Mouse (Mus musculus) olfactory bulb, adult 2 months (tissue): ENCODE results near the gene Nhlrc3. TPM values are rescaled to one million over a fixed set of nuclear protein-coding genes. Genes with fewer than 3 reads are reported as not detected.

Experiments used
- H3K27ac ChIP-seq: fragments of 200-500 bp; 2 replicates; pipeline ENCODE4 v1.5.1; 2012; ENCODE audit warnings: low read depth, low read length; ENCODE audit not compliant: insufficient read depth
- H3K4me1 ChIP-seq: fragments of 200-500 bp; 2 replicates; pipeline ENCODE4 v1.6.1; 2012; ENCODE audit warnings: low read length; ENCODE audit not compliant: control insufficient read depth, insufficient read depth
- H3K4me3 ChIP-seq: fragments of 200-500 bp; 2 replicates; pipeline ENCODE4 v1.5.1; 2012; ENCODE audit warnings: mild to moderate bottlenecking, low read depth, low read length, moderate library complexity; ENCODE audit not compliant: insufficient read depth
- CTCF ChIP-seq: fragments of 200-500 bp; IDR thresholded peaks from 2 replicates; pipeline ENCODE4 v1.5.1; 2012; ENCODE audit warnings: low read depth, mild to moderate bottlenecking, low read length, moderate library complexity; ENCODE audit not compliant: insufficient read depth
- POLR2A ChIP-seq: fragments of 200-500 bp; IDR thresholded peaks from 2 replicates; pipeline ENCODE4 v1.6.1; 2012; ENCODE audit warnings: mild to moderate bottlenecking, low read depth, low read length, moderate library complexity; ENCODE audit not compliant: insufficient read depth
- WGBS: fragments of 180-500 bp; shearing (Covaris S2); methylation state at CpG from one replicate; pipeline ENCODE4 v1.1.7; 2018; 5-methylcytosine and 5-hydroxymethylcytosine counted together
- polyA plus RNA-seq: library from polyadenylated mRNA; stranded (reverse); fragments of >200 nt; gene quantifications from 2 replicates; pipeline ENCODE4 v1.2.4, GENCODE M21; 2012; ENCODE audit warnings: low replicate concordance; ENCODE audit not compliant: missing spikeins, insufficient read depth, insufficient read length

Gene Nhlrc3
- polyA plus RNA-seq, 1 experiment, result not detected

DNA sequence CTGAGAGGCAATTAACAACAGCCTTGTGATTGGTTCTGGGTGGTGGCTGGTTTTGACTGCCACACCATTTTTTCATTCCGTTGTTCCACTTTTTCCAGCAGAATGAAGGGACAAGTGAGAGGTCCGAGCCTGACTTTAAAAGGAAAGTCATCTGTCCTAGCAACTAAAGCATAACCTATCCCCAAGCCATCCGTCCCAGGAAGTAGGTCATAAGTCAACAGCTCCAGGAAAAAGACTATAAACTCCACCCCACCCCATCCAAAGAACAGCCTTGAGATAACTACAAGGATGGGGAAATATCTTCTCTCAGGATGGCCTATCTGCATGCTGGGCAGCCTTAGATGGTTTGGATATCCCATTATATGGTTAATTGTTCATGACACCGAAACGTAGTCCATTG, 50.9 kb downstream of the Nhlrc3 start:
- Histone ChIP-seq H3K4me3 (no peak overlapping the region), H3K27ac (no peak overlapping the region), H3K4me1 (no peaks in the 10 kb centered on the region)
- no peak for TF ChIP-seq CTCF
- TF ChIP-seq POLR2A, result no peak
- 96% methylated on average over 5 of the region's 5 CpGs for WGBS

DNA sequence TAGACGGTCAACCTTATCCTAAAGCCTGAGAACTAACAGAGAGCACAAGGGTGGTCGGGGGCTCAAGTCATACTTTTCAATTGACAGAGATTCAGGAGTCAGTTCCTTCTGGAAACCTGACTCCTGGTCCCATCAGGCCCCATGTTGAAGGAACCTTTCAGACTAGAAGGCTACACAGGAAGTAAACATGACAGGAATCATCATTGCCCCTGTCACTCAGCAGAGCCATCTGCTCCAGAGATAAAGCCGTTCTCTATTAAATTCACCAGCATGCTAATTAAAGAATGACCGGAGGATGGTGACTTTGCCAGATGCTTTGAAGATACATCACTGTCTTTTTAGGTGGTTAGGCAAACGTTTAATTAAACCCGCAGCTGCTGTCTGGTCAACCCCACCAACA, 53.1 kb downstream of the Nhlrc3 start:
- H3K4me3 ChIP-seq, result no peak overlapping the region
- H3K27ac ChIP-seq, result no peak overlapping the region
- TF ChIP-seq CTCF, result no peak
- TF ChIP-seq POLR2A, result no peak
- no peaks in the 10 kb centered on the region for H3K4me1 ChIP-seq
- WGBS, result 80% methylated on average over 6 of the region's 6 CpGs

DNA sequence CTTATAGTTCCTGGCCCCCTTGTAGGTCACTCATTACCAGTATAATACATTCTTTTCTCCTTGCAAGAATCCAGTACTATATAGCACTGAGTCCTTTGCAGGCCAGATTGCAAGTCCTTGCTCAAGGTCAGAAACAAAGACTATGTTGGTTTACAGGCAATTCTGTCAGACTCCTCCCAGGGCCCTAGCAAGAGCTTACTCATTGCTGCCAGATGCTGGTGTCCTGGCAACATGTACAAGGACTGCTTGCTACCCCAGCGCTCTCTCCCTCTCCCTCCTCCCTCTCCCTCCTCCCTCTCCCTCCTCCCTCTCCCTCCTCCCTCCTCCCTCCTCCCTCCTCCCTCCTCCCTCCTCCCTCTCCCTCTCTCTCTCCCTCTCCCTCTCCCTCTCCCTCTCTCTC, 56.0 kb downstream of the Nhlrc3 start:
- 22% methylated on average over 1 of the region's 1 CpGs for WGBS
- no peaks in the 10 kb centered on the region for H3K4me1 ChIP-seq

More for the DNA sequence above, 56.0 kb downstream of the Nhlrc3 start:
- Histone ChIP-seq H3K27ac (no peak overlapping the region), H3K4me3 (no peak overlapping the region)
- no peak for TF ChIP-seq CTCF

Other genes starting within 250 kb of the Nhlrc3 start
- not detected in 2 replicates for gene Proser1, start 334 bp upstream of the Nhlrc3 start, polyA plus RNA-seq
- gene Stoml3, start 25.3 kb upstream of the Nhlrc3 start, polyA plus RNA-seq, result not detected in 2 replicates
- gene Frem2, start 194.0 kb upstream of the Nhlrc3 start, polyA plus RNA-seq, result not detected in 2 replicates